Mouse (Mus musculus): ENCODE measurements around the gene Nlgn1. TPM values are rescaled to one million over a fixed set of nuclear protein-coding genes. Genes with fewer than 3 reads are reported as not detected.

Nlgn1 gene
- polyA plus RNA-seq, 1 experiment from 2014 or later, result 2.5 TPM

- Histone ChIP-seq H3K36me3 (no peaks in the 10 kb centered on the region), H3K9me3 (no peaks in the 10 kb centered on the region), H3K4me3 (no peak overlapping the region), H3K27ac (no peak overlapping the region), H3K27me3 (ENCODE audit: insufficient read depth, poor library complexity, severe bottlenecking) (no peaks in the 10 kb centered on the region), H3K4me1 (replicated peaks) (no peaks in the 10 kb centered on the region)
- 64% methylated on average over 5 of the region's 5 CpGs for WGBS
- DNase-seq (ENCODE audit: low spot score), result no peak
These were observed 158.0 kb downstream of the Nlgn1 start for GRCm38 (mm10) chr3:26174257-26174656.

- Histone ChIP-seq H3K27me3 (ENCODE audit: insufficient read depth, poor library complexity, severe bottlenecking) (no peaks in the 10 kb centered on the region), H3K4me1 (replicated peaks) (no peaks in the 10 kb centered on the region), H3K9me3 (no peaks in the 10 kb centered on the region), H3K27ac (no peak overlapping the region), H3K36me3 (no peaks in the 10 kb centered on the region), H3K4me3 (no peak overlapping the region)
- WGBS, result 67% methylated on average over 3 of the region's 3 CpGs
- no peak for DNase-seq (ENCODE audit: low spot score)
These were observed 158.6 kb downstream of the Nlgn1 start for GRCm38 (mm10) chr3:26173613-26174012.

- H3K4me3 ChIP-seq, result no peak overlapping the region
- 84% methylated on average over 8 of the region's 8 CpGs for WGBS
- H3K9me3 ChIP-seq, result no peaks in the 10 kb centered on the region
- H3K4me1 ChIP-seq (replicated peaks), result no peaks in the 10 kb centered on the region
- H3K27me3 ChIP-seq (ENCODE audit: insufficient read depth, poor library complexity, severe bottlenecking), result no peaks in the 10 kb centered on the region
- no peak for DNase-seq (ENCODE audit: low spot score)
- H3K27ac ChIP-seq, result no peak overlapping the region
- no peaks in the 10 kb centered on the region for H3K36me3 ChIP-seq
These were observed 165.5 kb downstream of the Nlgn1 start for GRCm38 (mm10) chr3:26166711-26167110.

- Histone ChIP-seq H3K4me3 (peak overlapping the region; percentile 61), H3K9me3 (no peaks in the 10 kb centered on the region), H3K27ac (no peak overlapping the region), H3K4me1 (replicated peaks) (peaks cover 5% of the 10 kb centered on the region; the same call in 1 of the 2 replicates), H3K27me3 (ENCODE audit: insufficient read depth, poor library complexity, severe bottlenecking) (peaks cover 16% of the 10 kb centered on the region; the same call in 1 of the 2 replicates), H3K36me3 (no peaks in the 10 kb centered on the region)
- WGBS, result 2% methylated on average over 9 of the region's 9 CpGs
- DNase-seq (ENCODE audit: low spot score), result peak; percentile 65
These were observed 178.5 kb downstream of the Nlgn1 start for GRCm38 (mm10) chr3:26153782-26154181.

DNA sequence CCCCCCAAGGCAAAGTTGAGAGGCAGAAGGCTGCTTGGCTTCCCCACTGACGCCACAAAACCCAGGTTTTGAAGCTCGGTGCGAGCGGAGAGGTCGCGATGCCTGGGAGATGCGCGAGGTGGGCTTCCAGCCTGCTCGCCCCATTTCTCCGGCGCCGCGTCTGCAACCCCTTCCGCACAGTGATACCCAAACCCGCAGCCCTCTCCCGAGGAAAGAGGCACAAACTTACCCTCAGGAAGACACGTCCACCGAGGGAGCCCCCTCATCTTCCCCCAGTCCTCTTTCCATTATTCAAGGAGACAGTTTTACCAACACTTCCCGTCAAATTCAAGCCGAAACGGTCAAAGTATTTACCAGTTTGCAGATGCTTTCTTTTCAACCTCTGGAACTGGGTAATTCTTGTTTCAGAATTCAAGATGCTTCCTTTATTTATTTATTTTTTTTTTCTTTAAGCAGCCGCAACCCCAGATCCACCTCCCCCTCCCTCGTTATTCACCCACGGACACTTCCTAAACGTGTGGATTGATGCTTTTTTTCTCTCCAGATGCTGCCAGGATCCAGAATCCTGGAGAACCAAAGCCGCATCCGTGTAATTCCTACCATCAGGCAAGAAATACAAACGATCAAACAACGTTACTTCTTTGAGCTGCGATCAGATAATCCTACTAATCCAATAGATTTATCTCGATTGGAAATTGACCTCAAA is 179.1 kb downstream of the Nlgn1 start:
- whole genome bisulfite sequencing, result under 1% methylated on average over 31 of the region's 31 CpGs
- Histone ChIP-seq H3K4me1 (replicated peaks) (peaks cover 5% of the 10 kb centered on the region; the same call in 1 of the 2 replicates), H3K36me3 (no peaks in the 10 kb centered on the region), H3K4me3 (peak overlapping the region; percentile 61), H3K27ac (peak overlapping the region; percentile 73), H3K9me3 (no peaks in the 10 kb centered on the region), H3K27me3 (ENCODE audit: insufficient read depth, poor library complexity, severe bottlenecking) (peaks cover 16% of the 10 kb centered on the region; the same call in 1 of the 2 replicates)
- peak; percentile 22 for DNase-seq (ENCODE audit: low spot score)

DNA sequence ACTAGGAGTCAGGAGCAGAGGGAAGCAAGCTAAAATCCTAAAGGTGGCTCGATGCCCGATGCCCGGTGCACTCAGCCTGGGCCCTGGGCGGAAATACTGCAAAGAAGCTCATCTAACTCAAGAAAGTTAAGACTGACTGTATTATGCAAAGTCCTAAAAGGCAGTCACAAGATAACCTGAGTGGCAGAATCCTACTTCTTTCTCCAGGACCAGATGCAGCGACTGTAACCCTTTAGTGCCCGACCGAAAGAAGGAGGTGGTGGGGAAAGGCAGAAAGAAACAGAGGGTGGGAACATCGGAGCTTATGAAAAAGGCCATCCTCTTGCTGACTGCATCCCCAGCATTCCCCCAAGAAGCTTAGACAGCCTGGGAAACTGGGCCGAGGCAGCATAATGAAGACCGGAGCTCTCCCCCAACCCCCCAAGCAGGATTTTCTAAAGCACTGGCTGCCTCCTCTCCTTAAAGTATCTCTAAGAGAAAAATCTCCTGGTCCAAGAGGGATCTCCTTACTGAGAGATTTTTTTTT is 179.7 kb downstream of the Nlgn1 start:
- Histone ChIP-seq H3K4me1 (replicated peaks) (peaks cover 5% of the 10 kb centered on the region; the same call in 1 of the 2 replicates), H3K36me3 (no peaks in the 10 kb centered on the region), H3K4me3 (peak overlapping the region; percentile 61), H3K9me3 (no peaks in the 10 kb centered on the region), H3K27me3 (ENCODE audit: insufficient read depth, poor library complexity, severe bottlenecking) (peaks cover 16% of the 10 kb centered on the region; the same call in 1 of the 2 replicates), H3K27ac (peak overlapping the region; percentile 73)
- WGBS, result 1% methylated on average over 10 of the region's 10 CpGs
- DNase-seq (ENCODE audit: low spot score), result peak; percentile 61

DNA sequence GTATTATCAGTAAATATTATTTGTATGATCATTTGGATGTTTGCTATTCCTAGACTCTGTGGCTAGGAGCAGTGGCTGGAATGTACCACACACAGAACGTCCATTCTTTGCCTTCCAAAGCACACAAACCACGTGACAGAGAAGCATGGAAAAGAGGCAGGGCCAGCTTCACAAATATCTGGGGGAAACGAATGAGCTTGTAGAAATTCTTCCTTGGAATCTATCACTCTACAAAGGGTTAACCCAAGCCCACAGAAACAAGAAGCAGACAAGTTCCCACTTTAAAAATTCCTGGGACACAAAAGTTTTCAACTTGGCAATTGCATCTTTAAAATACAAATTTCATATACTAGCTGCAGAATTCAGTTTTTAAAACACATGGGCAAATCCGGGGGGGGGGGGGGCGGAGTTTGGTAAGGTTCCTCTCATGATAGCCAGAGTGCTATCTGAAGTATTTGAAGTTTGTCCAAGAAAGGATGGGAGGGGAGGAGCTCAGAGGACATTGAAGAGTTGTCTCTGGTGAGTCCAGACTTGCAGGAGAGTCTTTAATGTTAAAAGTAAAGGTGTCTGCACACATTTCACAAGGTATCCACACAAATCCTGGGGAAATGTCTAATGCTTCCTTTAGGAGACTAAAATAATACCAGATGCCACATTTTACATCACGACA is 180.8 kb downstream of the Nlgn1 start:
- Histone ChIP-seq H3K9me3 (no peaks in the 10 kb centered on the region), H3K4me1 (replicated peaks) (peaks cover 5% of the 10 kb centered on the region; the same call in 1 of the 2 replicates), H3K36me3 (no peaks in the 10 kb centered on the region), H3K27ac (no peak overlapping the region), H3K4me3 (peak overlapping the region; percentile 61; the same call in 1 of the 2 replicates), H3K27me3 (ENCODE audit: insufficient read depth, poor library complexity, severe bottlenecking) (peaks cover 16% of the 10 kb centered on the region; the same call in 1 of the 2 replicates)
- DNase-seq (ENCODE audit: low spot score), result no peak
- 34% methylated on average over 6 of the region's 6 CpGs for WGBS

DNA sequence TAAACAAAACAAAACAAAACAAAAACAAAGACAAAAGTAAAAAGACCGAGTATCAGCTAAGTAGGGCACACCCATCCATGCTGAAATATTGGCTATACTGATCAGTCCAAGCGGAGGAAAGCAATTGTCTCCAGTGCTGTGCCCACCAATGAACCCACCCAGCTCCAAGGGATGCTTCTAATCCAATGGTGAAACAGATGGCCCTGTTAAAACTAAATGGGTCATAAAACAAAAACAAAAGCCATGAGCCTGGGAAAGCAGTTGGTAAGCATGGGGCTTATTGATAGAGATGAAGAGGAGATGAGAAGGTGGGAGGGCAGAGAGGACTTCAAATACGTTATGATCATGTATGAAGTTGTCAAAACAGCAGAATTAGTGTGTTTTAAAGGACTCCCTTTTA is 186.1 kb downstream of the Nlgn1 start:
- Histone ChIP-seq H3K9me3 (no peaks in the 10 kb centered on the region), H3K27ac (no peak overlapping the region), H3K36me3 (no peaks in the 10 kb centered on the region), H3K4me3 (no peak overlapping the region), H3K4me1 (replicated peaks) (no peaks in the 10 kb centered on the region), H3K27me3 (ENCODE audit: insufficient read depth, poor library complexity, severe bottlenecking) (peaks cover 3% of the 10 kb centered on the region; the same call in 1 of the 2 replicates)
- no peak for DNase-seq (ENCODE audit: low spot score)
- 58% methylated on average over 3 of the region's 3 CpGs for WGBS

DNA sequence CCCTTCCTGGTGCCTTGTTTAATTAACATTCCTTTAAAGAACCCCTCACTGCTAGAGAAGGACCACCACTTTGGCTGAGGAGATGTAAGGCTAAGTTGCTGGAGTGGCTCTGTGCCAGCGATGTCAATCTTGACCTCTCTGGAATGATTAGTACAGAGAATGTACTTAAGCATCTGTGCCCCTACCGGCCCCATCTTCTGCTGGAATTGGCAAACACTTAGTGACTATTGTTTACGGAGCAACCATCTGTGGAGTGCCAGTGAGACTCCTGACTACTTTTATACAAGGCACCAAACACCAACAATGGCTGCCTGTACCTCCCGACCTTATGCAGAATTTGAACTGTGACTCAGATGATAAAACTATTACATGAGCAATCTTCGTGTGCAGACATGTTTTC is 186.8 kb downstream of the Nlgn1 start:
- no peak for DNase-seq (ENCODE audit: low spot score)
- H3K27ac ChIP-seq, result no peak overlapping the region
- H3K9me3 ChIP-seq, result no peaks in the 10 kb centered on the region
- no peaks in the 10 kb centered on the region for H3K4me1 ChIP-seq (replicated peaks)
- 68% methylated on average over 5 of the region's 5 CpGs for WGBS
- no peak overlapping the region for H3K4me3 ChIP-seq
- no peaks in the 10 kb centered on the region for H3K36me3 ChIP-seq
- no peaks in the 10 kb centered on the region for H3K27me3 ChIP-seq (ENCODE audit: insufficient read depth, poor library complexity, severe bottlenecking)

DNA sequence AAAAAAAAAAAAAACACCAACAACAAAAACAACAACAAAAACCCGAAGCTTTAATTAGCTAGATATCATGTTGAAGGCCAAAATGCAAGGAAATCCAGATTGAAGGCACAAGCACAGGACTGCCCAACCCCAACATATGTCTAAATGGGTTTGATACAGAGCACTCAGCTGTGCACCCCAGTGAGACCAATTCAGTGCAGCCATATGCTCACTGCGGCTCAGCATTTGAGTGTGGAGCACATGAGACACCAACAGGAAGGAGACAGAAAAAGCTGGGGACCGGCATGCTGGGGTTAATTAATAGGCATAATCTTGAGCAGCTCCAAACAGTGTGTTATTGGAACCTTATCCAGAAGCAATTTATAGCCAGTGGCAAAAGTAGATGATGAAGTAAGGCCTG is 190.7 kb downstream of the Nlgn1 start:
- no peak for DNase-seq (ENCODE audit: low spot score)
- Histone ChIP-seq H3K27ac (no peak overlapping the region), H3K4me3 (no peak overlapping the region), H3K4me1 (replicated peaks) (no peaks in the 10 kb centered on the region), H3K36me3 (no peaks in the 10 kb centered on the region), H3K27me3 (ENCODE audit: insufficient read depth, poor library complexity, severe bottlenecking) (no peaks in the 10 kb centered on the region), H3K9me3 (no peaks in the 10 kb centered on the region)
- 88% methylated on average over 3 of the region's 3 CpGs for WGBS

DNA sequence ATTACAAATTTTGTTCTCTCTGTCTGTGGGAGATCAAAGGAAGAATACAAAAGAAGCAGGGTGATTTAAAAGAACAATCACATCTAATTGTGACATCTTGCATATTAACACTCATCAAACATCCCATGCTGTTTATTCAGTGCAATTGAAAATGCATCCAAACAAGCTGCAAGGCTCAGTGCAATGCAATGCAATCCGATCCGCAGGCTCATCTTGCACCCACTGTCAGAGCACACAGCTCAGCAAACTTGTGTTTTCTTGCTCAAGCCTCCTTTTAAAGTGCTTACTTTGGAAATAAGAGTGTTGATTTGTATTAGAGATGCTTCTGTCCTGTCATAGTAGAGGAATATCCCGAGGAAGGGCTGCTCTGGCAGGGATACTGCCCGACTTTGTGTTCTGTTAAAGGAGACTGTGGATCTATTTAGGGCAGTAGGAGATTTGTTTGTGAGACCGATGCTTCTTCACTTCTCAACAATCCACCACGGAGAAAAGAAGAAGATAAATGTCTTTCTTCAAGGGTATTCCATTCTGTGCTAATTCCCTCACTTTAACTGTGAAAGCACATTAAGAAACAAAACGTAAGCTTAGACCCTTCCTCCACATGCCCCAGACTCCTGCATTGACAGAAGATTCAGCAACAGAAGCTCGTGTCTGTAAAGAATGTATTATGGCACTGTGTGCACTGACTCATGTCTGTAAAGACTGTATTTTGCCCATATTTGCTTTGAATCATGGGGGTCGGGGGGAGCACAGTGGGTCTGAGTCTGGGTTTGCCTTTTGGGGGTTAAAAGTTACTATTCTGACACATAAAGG is 197.2 kb downstream of the Nlgn1 start:
- DNase-seq (ENCODE audit: low spot score), result no peak
- Histone ChIP-seq H3K36me3 (no peaks in the 10 kb centered on the region), H3K27ac (no peak overlapping the region), H3K4me1 (replicated peaks) (peaks cover 7% of the 10 kb centered on the region), H3K27me3 (ENCODE audit: insufficient read depth, poor library complexity, severe bottlenecking) (no peaks in the 10 kb centered on the region), H3K4me3 (no peak overlapping the region), H3K9me3 (no peaks in the 10 kb centered on the region)
- WGBS, result 35% methylated on average over 9 of the region's 9 CpGs

GRCm38 (mm10) chr3:26130919-26131318 is 201.3 kb downstream of the Nlgn1 start:
- H3K36me3 ChIP-seq, result no peaks in the 10 kb centered on the region
- peaks cover 7% of the 10 kb centered on the region for H3K4me1 ChIP-seq (replicated peaks)
- DNase-seq (ENCODE audit: low spot score), result no peak
- no peaks in the 10 kb centered on the region for H3K27me3 ChIP-seq (ENCODE audit: insufficient read depth, poor library complexity, severe bottlenecking)
- WGBS, result 83% methylated on average over 2 of the region's 2 CpGs
- no peaks in the 10 kb centered on the region for H3K9me3 ChIP-seq
- no peak overlapping the region for H3K4me3 ChIP-seq
- H3K27ac ChIP-seq, result no peak overlapping the region

All from hindbrain, embryonic 10.5 days (tissue).